29 mouse cellular contexts compared by ENCODE assay signal in the genomic region with DNA sequence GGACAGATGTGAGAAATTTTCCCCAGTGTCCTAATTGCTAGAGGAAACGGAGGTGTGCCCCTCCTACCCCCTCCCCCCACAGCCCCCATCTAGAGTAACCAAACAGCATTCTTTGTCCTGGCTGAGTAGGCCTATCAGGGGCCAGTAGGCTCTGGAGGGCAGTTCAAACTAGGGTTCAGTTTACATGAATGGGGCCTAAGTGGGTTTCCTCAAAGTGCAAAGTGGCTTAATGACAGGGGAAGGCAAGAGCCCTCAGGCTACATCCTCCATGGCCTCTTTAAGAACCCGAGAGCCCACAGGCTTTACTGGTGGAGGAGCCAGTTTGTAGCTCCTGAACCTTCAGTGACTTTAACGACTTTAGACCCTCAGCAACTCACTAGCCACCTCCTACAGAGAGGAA. TPM values are rescaled to one million over a fixed set of nuclear protein-coding genes. Genes with fewer than 3 reads are reported as not detected.
DNase-seq lines count a peak whose midpoint lies in the region; ATAC-seq and TF ChIP-seq lines count a peak whose summit lies in the region.
"Had no signal": no experiment of that assay in that cellular context is flagged by ENCODE, and none has a peak within 500 bp of the region (broad histone marks: within the 10 kb centered on the region; RNA-seq: fewer than 3 reads in every experiment).

No protein-coding gene starts in this region.

- peak; percentile 64 for DNase-seq in embryo, embryonic 10 days (ENCODE audit: low spot score)
- DNase-seq in embryo, embryonic 9.5 days (ENCODE audit: extremely low spot score), result no peak
- peak; percentile 53 for DNase-seq in lung, embryonic 14.5 days
- no peak for DNase-seq in lung, postnatal 10 days
- peak; percentile 42 for DNase-seq in embryo, embryonic 11 days
- DNase-seq in limb, embryonic 10.5 days (ENCODE audit: low spot score), result peak; percentile 62
- no peak for DNase-seq in heart, postnatal 14 days
- no peak for DNase-seq in cerebellum, postnatal 36 days
- DNase-seq: cerebellum, adult 11 months; cerebellum, adult 9-11 months; gastrocnemius, adult 2 months; heart, postnatal 4 days; kidney, postnatal 4 days; layer of hippocampus, adult 9-11 months; lung, postnatal 36 days; midbrain, embryonic 14.5 days had no signal

- H3K27ac ChIP-seq in lung, embryonic 14.5 days (ENCODE audit: low read depth), result peak overlapping the region; percentile 67
- H3K27ac ChIP-seq in limb, embryonic 10.5 days, result peak overlapping the region; percentile 66
- H3K27ac ChIP-seq: gastrocnemius, adult 2 months; heart, embryonic 15.5 days; hindbrain, postnatal 0 days; left cerebral cortex, adult 2 months had no signal

- H3K36me3 ChIP-seq in lung, embryonic 14.5 days (ENCODE audit: insufficient read depth), result no peaks in the 10 kb centered on the region
- H3K36me3 ChIP-seq in limb, embryonic 10.5 days, result no peaks in the 10 kb centered on the region
- H3K36me3 ChIP-seq: G1E; heart, embryonic 15.5 days had no signal

- no peak overlapping the region for H3K4me3 ChIP-seq in lung, embryonic 14.5 days (ENCODE audit: low read depth, low read length)
- no peak overlapping the region for H3K4me3 ChIP-seq in limb, embryonic 10.5 days
- H3K4me3 ChIP-seq: gastrocnemius, adult 2 months; heart, embryonic 15.5 days; left cerebral cortex, adult 2 months had no signal

- H3K9ac ChIP-seq in lung, embryonic 14.5 days, result no peak overlapping the region
- H3K9ac ChIP-seq: heart, embryonic 15.5 days had no signal

- 11% methylated on average over 3 of the region's 3 CpGs for WGBS in lung, embryonic 14.5 days
- WGBS in limb, embryonic 10.5 days, result 1% methylated on average over 3 of the region's 3 CpGs

- intact Hi-C loops in heart, postnatal 14 days (cut with DNase I), result no loop called here

- TF ChIP-seq CTCF in lung, embryonic 14.5 days (IDR thresholded peaks at IDR 0.05; ENCODE audit: low read depth), result no peak

- no peaks in the 10 kb centered on the region for H3K9me3 ChIP-seq in lung, embryonic 14.5 days (ENCODE audit: low read depth, low read length)
- H3K9me3 ChIP-seq in limb, embryonic 10.5 days (replicated peaks), result no peaks in the 10 kb centered on the region
- H3K9me3 ChIP-seq: G1E; heart, embryonic 15.5 days had no signal

- peaks cover 8% of the 10 kb centered on the region for H3K4me1 ChIP-seq in lung, embryonic 14.5 days (ENCODE audit: insufficient read depth)
- peaks cover 48% of the 10 kb centered on the region for H3K4me1 ChIP-seq in limb, embryonic 10.5 days

- peaks cover 11% of the 10 kb centered on the region for H3K27me3 ChIP-seq in lung, embryonic 14.5 days (ENCODE audit: insufficient read depth, low read length)
- H3K27me3 ChIP-seq in limb, embryonic 10.5 days (ENCODE audit: low read depth, poor library complexity, severe bottlenecking), result peaks cover 41% of the 10 kb centered on the region
- H3K27me3 ChIP-seq: Patski had no signal

- no peak overlapping the region for H3K4me2 ChIP-seq in lung, embryonic 14.5 days
- H3K4me2 ChIP-seq: heart, embryonic 15.5 days had no signal

- peak; percentile 65 for ATAC-seq in lung, embryonic 14.5 days (ENCODE audit: insufficient read depth)
- ATAC-seq: hindbrain, postnatal 0 days; intestine, embryonic 16.5 days; Patski had no signal

RNA-seq across cellular contexts. Expression of gene Cldn9, which starts 12.0 kb away (rescaled TPM):
- polyA plus RNA-seq in lung, embryonic 14.5 days (2014; fragmentation: Nextera tagmentation; extraction: Ambion mirVana), result 5.1 and 6.2 TPM in 2 replicates
- polyA plus RNA-seq in limb, embryonic 10.5 days (2016; fragmentation: Nextera tagmentation; extraction: Ambion mirVana), result 1.9 and 4.6 TPM in 2 replicates
- total RNA-seq in heart, postnatal 14 days (2021), result not detected
- total RNA-seq: adrenal gland, adult 18-20 months; G1E; heart, postnatal 4 days; liver, adult 2 months; megakaryocyte-erythroid progenitor cell, adult 5-6 weeks had no signal
- polyA plus RNA-seq: G1E; liver, adult 2 months; liver, embryonic 16.5 days had no signal

RNA-seq across cellular contexts. Expression of gene Cldn6, which starts 16.8 kb away (rescaled TPM):
- 207 and 219 TPM in 2 replicates for polyA plus RNA-seq in lung, embryonic 14.5 days (2014; fragmentation: Nextera tagmentation; extraction: Ambion mirVana)
- polyA plus RNA-seq in limb, embryonic 10.5 days (2016; fragmentation: Nextera tagmentation; extraction: Ambion mirVana), result 32.7 and 42.1 TPM in 2 replicates
- not detected for total RNA-seq in heart, postnatal 14 days (2021)
- total RNA-seq: adrenal gland, adult 18-20 months; G1E; gastrocnemius, adult 2 months; gastrocnemius, postnatal 4 days; heart, postnatal 4 days; left cerebral cortex, adult 2 months; left cerebral cortex, postnatal 36 days; liver, adult 2 months; megakaryocyte-erythroid progenitor cell, adult 5-6 weeks had no signal
- polyA plus RNA-seq: cortical plate, adult 2 months; G1E; midbrain, embryonic 14.5 days; Patski had no signal

RNA-seq across cellular contexts. Expression of gene Tnfrsf12a, which starts 18.5 kb away (rescaled TPM):
- 21.6 and 24.0 TPM in 2 replicates for polyA plus RNA-seq in lung, embryonic 14.5 days (2014; fragmentation: Nextera tagmentation; extraction: Ambion mirVana)
- polyA plus RNA-seq in limb, embryonic 10.5 days (2016; fragmentation: Nextera tagmentation; extraction: Ambion mirVana), result 5.2 and 5.6 TPM in 2 replicates
- total RNA-seq in heart, postnatal 14 days (2021), result 10 to 100 TPM; 43.8 to 76.5 TPM

RNA-seq across cellular contexts. Expression of gene Thoc6, which starts 22.1 kb away (rescaled TPM):
- polyA plus RNA-seq in lung, embryonic 14.5 days (2014; fragmentation: Nextera tagmentation; extraction: Ambion mirVana), result 47.4 and 49.6 TPM in 2 replicates
- polyA plus RNA-seq in limb, embryonic 10.5 days (2016; fragmentation: Nextera tagmentation; extraction: Ambion mirVana), result 70.4 and 71.1 TPM in 2 replicates
- 10 to 100 TPM; 13.5 to 15.9 TPM for total RNA-seq in heart, postnatal 14 days (2021)

RNA-seq across cellular contexts. Expression of gene Hcfc1r1, which starts 22.4 kb away (rescaled TPM):
- 63.8 and 71.1 TPM in 2 replicates for polyA plus RNA-seq in lung, embryonic 14.5 days (2014; fragmentation: Nextera tagmentation; extraction: Ambion mirVana)
- polyA plus RNA-seq in limb, embryonic 10.5 days (2016; fragmentation: Nextera tagmentation; extraction: Ambion mirVana), result 29.0 and 30.5 TPM in 2 replicates
- 100 to 1,000 TPM; 186 to 198 TPM for total RNA-seq in heart, postnatal 14 days (2021)

Comparison
In these comparisons a context has a peak if more than half of its experiments do, and no peak if none do; other contexts are left out.
1. DNase-seq: peak in embryo, embryonic 10 days (single experiment), lung, embryonic 14.5 days (single experiment), embryo, embryonic 11 days (single experiment) and limb, embryonic 10.5 days (single experiment); none in embryo, embryonic 9.5 days (single experiment), lung, postnatal 10 days (single experiment), heart, postnatal 14 days (0 of 2) and cerebellum, postnatal 36 days (0 of 2).